Mouse (Mus musculus) cerebellum, adult (tissue): Measurements from ENCODE around the gene Tacc2.
A peak's percentile ranks its signal among the peaks of the same experiment; 100 is the strongest.
"Not testable (repeated sequence)": the region's sequence is repeated elsewhere in the genome, so short reads cannot be mapped to it uniquely, and the experiment has no call there.

Experiments used
- ATAC-seq: cut with Nextera tagmentation; 2 replicates; pipeline ENCODE4 v1.9.2; 2017; ENCODE audit warnings: mild to moderate bottlenecking, moderate library complexity, mixed read lengths; ENCODE audit not compliant: insufficient number of reproducible peaks, low FRiP score, low TSS enrichment

Gene Tacc2

GRCm38 (mm10) chr7:130577388-130578003 lies at the start of gene Tacc2:
TSS of gene Tacc2 (plus strand) at chr7:130577438.
- no peak for ATAC-seq

- ATAC-seq, result not testable (repeated sequence)
Measured at GRCm38 (mm10) chr7:130531138-130531537, 46.1 kb upstream of the Tacc2 start.

- peak; percentile 90 for ATAC-seq
Measured at GRCm38 (mm10) chr7:130533316-130534260, 43.6 kb upstream of the Tacc2 start.

GRCm38 (mm10) chr7:130535174-130535573 lies 42.1 kb upstream of the Tacc2 start:
- ATAC-seq, result no peak

GRCm38 (mm10) chr7:130537068-130537467 lies 40.2 kb upstream of the Tacc2 start:
- no peak for ATAC-seq

GRCm38 (mm10) chr7:130540176-130540575 lies 37.1 kb upstream of the Tacc2 start:
- ATAC-seq, result no peak

- ATAC-seq, result no peak
Measured at GRCm38 (mm10) chr7:130543181-130543580, 34.1 kb upstream of the Tacc2 start.

GRCm38 (mm10) chr7:130545401-130545800 lies 31.8 kb upstream of the Tacc2 start:
- no peak for ATAC-seq

- ATAC-seq, result no peak
Measured at GRCm38 (mm10) chr7:130545893-130546292, 31.3 kb upstream of the Tacc2 start.

- ATAC-seq, result no peak
Measured at GRCm38 (mm10) chr7:130546421-130546790, 30.8 kb upstream of the Tacc2 start.

GRCm38 (mm10) chr7:130546791-130547484 lies 30.3 kb upstream of the Tacc2 start:
- peak; percentile 91 for ATAC-seq

- ATAC-seq, result no peak
Measured at GRCm38 (mm10) chr7:130547635-130548175, 29.5 kb upstream of the Tacc2 start.

GRCm38 (mm10) chr7:130552780-130553179 lies 24.5 kb upstream of the Tacc2 start:
- ATAC-seq, result peak; percentile 60; the same call in 1 of the 2 replicates

GRCm38 (mm10) chr7:130553321-130553720 lies 23.9 kb upstream of the Tacc2 start:
- ATAC-seq, result peak; percentile 33; the same call in 1 of the 2 replicates

- no peak for ATAC-seq
Measured at GRCm38 (mm10) chr7:130555597-130555996, 21.6 kb upstream of the Tacc2 start.

- no peak for ATAC-seq
Measured at GRCm38 (mm10) chr7:130558592-130558991, 18.6 kb upstream of the Tacc2 start.

GRCm38 (mm10) chr7:130560933-130561332 lies 16.3 kb upstream of the Tacc2 start:
- no peak for ATAC-seq

- no peak for ATAC-seq
Measured at GRCm38 (mm10) chr7:130563276-130563675, 14.0 kb upstream of the Tacc2 start.

- no peak for ATAC-seq
Measured at GRCm38 (mm10) chr7:130563880-130564279, 13.4 kb upstream of the Tacc2 start.

GRCm38 (mm10) chr7:130564596-130564995 lies 12.6 kb upstream of the Tacc2 start:
- ATAC-seq, result no peak
